Mouse (Mus musculus) embryo, embryonic 10 days (tissue): Measurements from ENCODE around the gene Lpin1.

Experiments
- DNase-seq: peaks from one replicate; pipeline ENCODE4 v3.0.0-alpha.2; 2015; ENCODE audit warnings: low spot score

The Lpin1 gene

DNA sequence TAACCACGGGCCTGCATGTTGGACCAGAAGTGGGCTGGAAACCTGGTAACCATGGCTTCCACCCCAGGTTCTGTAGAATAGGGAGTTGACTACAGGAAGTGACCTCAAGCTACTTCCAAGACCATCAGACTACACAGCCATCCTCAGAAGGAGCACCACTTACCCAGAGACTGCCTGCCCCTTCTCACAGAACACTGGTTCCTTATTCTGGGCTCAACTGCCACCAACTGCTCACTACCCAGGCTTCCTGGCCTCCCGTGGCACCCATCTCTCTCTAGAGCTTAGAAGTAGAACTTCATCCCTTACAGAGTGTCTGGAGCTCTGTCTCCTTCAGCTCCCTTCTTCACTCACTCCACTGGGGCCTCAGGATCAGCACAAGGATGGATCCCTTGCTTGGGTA lies at the start of gene Lpin1:
TSS of gene Lpin1 (minus strand) at position 31 of the 400 bp plus-strand sequence.
- no peak for DNase-seq

DNA sequence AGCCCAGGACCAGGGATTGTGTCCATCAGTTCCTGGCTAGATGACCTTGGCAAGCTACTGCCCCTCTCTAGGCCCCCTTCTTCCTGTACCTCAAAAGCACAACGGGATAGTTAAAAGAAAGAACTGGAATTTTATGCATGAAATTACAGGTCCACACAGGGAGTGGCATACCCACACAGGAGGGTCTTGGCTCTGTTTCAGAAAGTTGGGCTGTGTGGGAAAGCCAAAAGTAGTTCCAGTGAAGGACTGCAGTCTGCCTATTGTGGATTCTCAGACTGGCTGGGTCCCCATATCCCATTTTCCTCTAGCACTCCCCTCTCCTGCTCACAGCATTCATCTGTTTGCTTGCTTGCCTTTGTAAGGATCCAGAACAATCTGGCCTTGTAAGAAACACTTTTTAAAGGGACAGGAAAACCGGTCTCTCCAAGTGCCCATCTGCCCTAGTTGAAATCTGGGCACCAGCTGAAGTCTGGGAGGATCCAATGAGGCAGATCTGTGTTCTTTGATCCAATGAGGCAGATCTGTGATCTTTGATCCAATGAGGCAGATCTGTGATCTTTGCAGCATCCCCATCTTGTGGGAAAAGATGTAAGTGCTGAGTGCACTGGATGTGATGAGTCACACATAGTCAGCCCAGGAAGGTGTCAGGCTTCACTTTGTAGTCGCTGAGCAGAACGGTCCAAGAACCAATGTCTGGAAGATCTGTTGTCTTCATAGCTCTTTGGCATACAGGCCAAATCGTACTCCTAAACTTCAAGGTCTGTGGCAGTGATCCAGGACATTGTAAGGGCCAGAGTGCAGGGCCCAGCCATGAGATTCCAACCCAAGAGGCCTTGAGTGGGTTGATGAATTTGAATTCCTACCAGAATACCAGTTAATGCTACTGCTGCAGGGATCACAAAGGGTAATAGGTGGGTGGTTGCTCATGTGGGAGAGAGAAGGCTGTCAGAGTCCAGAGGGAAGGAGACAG lies 46.4 kb upstream of the Lpin1 start:
- DNase-seq = no peak

DNA sequence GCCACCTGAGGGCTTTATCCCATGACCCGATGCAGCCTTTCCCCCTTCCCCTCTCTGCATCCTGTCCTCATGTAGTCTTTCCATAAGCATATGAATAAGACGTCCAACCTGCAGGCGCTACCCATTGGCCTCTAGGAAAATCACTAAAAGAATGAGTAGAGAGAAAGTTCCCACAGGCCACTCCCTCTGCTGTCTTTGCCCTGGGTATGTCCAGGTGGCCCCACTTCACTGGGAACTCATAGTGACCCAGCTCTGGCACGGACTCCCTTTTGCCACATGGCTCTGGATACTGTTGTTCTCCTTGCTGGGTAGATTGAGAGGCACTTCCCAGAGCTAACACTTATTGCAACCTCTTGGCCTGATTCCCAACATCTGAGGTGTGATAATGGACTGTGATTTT lies 44.8 kb upstream of the Lpin1 start:
- DNase-seq = no peak

DNA sequence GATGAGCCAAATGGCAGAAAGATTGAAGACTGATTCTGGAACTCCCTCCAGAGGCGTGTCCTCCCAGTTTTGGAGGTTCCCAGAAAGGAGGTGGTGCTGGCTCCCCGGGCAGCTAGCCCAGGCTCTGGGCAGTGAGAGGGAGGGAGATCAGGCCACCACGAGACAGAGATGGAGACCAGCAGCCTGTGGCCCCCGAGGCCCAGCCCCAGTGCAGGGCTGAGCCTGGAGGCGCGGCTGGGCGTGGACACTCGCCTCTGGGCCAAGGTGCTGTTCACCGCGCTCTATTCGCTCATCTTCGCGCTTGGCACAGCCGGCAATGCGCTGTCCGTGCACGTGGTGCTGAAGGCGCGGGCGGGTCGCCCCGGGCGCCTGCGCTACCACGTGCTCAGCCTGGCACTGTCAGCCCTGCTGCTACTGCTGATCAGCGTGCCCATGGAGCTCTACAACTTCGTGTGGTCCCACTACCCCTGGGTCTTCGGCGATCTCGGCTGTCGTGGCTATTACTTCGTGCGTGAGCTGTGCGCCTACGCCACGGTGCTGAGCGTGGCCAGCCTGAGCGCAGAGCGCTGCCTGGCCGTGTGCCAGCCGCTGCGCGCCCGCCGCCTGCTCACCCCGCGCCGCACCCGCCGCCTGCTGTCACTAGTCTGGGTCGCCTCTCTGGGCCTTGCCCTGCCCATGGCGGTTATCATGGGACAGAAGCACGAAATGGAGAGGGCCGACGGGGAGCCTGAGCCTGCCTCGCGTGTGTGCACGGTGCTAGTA lies 42.7 kb upstream of the Lpin1 start, which contains the start of gene Ntsr2:
TSS of gene Ntsr2 (plus strand) at position 51 of the 762 bp plus-strand sequence.
- peak; percentile 79 for DNase-seq

- DNase-seq = no peak
Observed at GRCm38 (mm10) chr12:16649819-16650218, 39.1 kb upstream of the Lpin1 start.

DNA sequence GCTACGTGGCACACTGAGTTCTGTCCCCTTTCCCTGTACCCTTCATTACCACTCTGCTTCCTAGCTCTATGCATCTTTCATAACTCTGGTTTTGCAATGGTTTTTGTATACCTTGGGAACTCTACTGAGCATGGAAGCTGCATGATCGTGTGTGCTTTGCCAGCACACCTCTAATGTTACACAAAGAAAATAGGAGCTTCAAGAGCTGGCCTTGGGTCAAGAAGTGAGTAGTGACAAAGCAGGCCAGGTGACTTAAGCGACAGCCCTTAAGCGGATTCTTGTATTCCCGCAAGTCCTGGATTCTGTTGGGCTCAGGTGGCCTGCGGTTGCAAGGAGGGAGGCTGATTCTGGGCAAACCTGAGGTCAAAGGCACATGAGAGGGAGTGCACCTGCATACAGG lies 37.5 kb upstream of the Lpin1 start:
- DNase-seq = no peak

DNA sequence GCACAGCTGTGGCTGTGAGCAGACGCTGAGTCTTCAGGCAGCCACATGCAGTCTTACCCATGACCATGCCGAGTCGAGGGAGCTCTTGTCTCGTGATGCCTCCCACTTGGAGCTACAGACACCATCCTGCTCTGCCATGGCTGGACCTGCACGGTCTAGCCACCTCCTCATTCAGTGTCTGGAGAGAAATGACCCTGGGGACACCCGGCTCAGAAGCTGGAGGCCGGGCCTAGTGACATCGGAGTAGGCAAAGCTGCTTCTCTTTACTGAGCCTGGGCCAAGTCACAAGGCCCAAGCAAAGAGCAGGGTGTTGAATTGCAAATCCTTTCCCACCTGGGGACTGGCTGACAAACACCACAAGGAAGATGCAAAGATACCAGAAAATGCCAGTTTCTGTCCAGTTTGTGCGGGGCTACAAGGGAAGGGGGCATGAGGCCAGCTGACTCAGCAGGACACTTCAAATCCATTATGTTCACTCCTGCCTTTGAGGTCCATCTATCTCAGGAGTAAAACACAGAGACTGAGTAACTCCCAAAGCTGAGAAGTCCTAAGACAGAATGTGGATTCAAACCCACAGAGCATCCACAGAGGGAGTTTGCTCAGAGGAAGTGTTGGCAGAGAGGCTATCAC lies 36.1 kb upstream of the Lpin1 start:
- no peak for DNase-seq

DNA sequence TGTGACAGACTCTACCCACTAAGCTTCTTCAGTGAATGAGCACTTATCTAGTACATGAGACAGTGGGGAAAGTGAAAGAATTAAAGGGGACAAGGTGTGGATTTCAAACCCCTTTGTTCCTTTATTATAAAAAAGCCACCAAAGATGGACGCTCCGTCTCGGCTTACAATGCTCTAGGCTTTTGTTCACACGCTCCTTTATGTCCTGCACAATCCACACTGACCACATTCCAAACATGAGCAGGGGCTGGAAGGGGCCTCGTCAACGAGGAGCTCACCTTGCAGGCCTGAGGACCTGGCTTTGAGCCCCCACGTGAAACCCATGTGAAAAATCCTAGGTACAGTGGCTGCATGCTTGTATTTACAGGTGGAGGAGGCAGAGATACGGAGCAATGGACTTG lies 33.9 kb upstream of the Lpin1 start:
- peak; percentile 22 for DNase-seq

DNA sequence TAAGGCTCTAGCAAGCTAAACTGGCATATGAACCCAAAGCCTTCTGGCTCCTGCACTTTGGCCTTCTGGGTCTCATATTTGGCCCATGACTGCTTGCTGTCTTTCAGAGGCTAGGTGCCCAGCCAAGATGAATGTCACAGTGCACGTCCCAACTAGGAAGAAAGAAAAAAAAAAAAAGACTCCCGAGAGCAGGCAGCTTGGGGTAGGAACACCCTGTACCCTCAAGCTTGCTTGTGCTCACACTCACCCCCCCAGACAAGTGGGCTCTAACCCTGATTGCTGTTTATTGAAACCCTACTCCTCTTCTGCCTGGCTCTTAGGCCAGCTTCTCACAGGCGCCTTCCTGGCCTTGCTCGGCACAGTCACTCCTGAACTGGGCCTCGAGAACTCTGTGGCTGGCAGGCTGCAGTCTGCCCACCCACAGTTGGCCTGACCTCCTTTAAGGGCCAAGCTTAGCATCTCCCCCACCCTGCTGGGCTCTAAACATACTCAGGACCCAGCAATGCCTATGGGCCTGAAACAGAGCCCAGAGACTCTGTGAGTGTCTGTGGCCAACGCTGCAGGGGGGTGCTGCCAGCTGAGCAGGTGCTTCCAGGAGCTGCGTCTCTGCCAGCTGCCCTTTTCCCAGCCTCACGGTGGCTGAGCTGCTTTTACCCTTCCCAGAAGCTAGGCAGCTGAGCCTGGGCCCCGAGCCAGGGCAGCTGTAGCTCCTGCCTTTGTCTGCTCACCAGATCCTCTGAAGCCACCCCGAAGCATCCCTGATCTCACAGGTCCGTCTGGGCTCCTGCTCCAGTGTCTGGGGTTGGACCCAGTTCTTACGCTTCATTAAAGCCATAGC lies 33.0 kb upstream of the Lpin1 start:
- DNase-seq = no peak

DNA sequence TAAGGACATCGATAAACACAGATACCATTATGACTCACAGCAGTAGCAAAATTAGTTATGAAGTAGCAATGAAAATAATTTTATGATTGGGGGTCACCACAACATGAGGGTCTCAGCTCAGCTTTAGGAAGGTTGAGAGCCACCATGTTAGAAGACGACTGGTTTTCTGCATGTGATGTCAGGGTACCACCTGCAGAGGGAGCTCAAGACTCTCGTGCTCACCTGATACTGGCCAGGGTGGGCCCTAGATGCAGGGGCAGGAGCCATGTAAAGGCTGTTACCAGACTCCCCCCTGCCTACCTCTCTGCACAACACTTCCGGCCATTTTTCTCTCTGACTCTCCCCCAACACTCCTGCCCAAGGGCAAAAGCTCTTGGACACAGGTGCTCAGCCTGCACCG lies 31.2 kb upstream of the Lpin1 start:
- DNase-seq = peak; percentile 27

- DNase-seq = no peak
Observed at GRCm38 (mm10) chr12:16640075-16640474, 29.3 kb upstream of the Lpin1 start.

DNA sequence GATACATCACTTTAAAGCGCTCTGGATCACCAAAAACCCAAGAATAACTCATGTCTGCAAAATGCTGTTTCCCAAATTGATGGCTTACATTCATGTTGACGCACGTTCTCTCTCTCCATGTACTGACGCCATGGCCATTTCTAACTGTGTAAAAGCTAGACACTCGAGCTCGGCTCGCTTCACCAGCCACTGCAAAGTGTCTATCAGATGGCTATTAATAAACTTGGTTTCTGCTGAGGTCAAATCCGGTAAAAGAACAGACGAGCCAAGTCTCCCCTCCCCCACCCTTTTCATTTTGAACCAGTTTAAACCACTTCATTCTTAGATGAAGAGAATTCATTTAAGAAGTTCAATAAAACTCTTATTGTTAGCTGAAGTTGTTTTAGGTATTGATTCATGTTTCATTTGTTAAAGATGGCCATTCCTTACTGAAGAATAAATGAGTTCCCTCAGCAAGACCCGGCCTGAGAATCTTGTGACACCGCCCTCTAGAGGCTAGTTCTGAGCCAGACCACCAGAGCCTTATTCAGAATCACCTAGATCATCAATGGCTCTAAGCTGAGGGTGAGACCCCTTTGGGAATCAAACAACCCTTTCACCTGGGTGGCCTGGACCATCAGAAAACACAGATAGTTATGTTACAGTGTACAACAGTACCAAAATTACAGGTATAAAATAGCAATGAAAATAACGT lies 28.5 kb upstream of the Lpin1 start:
- peak; percentile 47 for DNase-seq

DNA sequence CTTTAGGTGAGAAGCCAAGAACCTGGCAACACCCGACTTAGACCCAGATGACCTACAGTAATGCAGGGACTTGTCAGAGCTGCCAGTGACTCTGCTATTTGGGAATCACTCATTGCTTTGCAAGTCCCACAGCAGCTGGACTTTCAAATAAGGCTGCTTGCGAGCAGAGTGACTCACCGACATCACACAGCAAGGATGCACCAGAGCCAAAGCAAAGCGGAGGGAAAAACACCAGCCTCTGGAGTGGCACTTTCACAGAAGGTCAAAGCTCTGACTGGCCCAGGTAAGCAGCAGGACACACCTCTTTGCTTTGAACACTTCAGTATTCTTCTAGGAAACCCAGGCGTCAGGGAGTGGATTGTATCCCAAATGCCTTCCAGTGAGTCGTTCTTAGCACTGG lies 25.1 kb upstream of the Lpin1 start:
- no peak for DNase-seq

DNA sequence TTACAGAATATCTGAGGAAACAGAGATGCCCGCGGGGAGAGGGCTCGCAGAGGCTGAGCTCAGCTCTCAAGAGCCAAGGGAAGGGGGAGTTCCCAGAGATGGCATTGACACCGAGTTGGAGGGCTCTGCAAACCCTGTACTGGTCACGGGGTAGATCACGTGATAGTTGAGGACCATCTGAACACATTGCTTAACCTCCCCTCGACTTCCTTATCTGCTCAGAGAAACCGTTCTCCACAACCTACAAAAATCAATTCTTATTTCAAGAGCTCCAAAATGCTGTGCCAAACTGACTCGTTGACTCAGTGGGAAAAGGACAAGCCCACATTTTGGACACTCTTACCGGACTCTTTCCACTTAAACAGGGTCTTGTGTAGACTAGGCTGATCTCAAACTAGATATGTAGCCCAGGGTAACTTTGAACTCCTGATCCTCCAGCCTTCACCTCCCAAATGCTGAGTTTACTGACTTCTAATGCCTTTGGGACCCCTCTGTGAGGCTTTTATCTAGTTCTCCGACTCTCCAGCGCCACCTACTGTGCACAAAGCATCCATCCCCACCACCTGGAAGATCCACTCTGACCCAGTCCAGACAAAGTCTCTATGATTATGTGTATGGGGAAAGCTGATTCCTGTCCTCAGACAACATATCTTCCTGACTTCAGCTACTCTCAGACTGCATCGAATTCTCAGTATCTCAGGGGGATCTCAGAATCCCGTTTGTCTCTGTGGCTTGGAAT lies 23.5 kb upstream of the Lpin1 start:
- DNase-seq = peak; percentile 83

DNA sequence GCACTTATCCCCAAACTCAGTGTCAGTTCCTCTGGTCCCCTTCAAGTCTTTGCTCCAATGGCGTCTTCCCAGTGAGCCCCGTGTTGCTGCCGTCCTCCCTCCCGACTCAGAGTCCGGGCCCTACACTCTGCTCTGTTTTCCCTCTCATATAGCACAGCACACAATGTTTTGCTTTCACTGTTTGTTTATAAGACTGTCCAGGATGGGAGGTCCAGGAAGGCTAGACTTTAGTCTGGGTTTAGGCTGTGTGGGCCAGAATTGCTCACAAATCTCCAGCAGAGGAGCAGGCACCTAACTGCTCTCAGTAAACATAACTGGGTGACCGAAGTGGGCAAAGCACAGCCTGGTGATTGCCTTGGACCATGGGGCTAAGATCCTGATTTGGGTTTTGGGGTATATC lies 22.5 kb upstream of the Lpin1 start:
- no peak for DNase-seq

GRCm38 (mm10) chr12:16631423-16631822 lies 20.7 kb upstream of the Lpin1 start:
- DNase-seq = no peak

- no peak for DNase-seq
Observed at GRCm38 (mm10) chr12:16630866-16631185, 20.1 kb upstream of the Lpin1 start.

DNA sequence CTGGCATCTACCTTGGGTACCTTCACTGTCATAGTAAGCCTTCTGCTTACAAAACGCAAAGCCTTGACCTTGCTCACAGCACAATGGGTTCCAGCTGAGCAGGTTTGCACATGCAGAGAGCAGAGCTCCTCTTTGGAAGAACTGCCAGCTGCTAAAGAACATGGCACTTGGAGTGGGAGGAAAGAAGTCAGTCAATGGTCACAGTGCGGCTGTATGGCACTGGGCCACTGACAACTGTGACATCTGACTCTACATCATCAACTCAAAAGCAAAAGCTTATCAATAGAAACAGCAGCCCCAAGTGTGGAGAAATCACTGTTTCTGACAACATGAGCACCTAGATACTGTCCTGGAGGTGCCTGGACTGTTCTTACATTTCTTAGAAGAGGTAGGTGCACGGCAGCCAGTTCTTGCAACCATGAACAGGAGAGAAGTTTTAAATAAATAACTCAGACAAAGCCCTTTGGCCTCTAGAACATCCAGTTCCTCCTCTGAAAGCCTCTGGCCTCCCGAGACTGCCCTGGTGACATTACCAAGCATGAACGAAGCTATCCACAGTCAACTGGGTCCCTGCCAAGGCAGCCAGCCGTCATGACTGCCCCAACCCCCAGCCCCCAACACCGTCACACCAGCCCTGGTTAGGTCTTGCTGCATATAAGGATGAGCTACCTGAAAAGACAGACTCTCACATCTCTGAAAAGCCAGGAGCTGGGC lies 19.5 kb upstream of the Lpin1 start:
- no peak for DNase-seq

GRCm38 (mm10) chr12:16620230-16620629 lies 9.5 kb upstream of the Lpin1 start:
- DNase-seq = no peak

DNA sequence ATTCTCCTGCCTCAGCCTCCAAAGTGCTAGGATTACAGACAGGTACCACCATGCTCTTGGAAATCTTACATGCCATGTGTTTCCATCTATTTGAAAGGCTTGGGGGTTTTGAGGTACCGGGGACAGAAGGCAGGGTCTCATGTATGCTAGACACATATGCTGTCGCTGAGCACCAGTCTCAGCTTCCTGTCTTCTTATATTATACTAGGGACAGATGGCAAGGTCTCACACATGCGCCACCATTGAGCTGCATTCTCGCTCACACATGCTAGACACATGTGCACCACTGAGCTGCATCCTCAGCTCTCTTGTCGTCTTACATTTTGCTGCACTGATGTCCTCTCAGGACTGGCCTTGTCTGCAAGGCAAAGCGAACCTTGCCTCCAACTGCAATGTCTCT lies 8.7 kb upstream of the Lpin1 start:
- no peak for DNase-seq
